Mouse (Mus musculus) MEL (cell line): ENCODE measurements around the gene Agps. TPM values are rescaled to one million over a fixed set of nuclear protein-coding genes. Genes with fewer than 3 reads are reported as not detected.

Experiments
- DNase-seq: peaks from one replicate; pipeline ENCODE4 v3.0.0; 2011; ENCODE audit warnings: low read depth, low spot score
- H3K27ac ChIP-seq: 2 replicates; pipeline ENCODE4 v1.5.1; 2012; ENCODE audit warnings: low read depth, mild to moderate bottlenecking, control low read depth, low read length, moderate library complexity; ENCODE audit not compliant: control insufficient read depth
- H3K27me3 ChIP-seq, 2 experiments: fragments of 150-350 bp in 1 of 2; sonication (generic) in 1 of 2; 2 replicates each; pipeline ENCODE4 v1.6.1; 2012; ENCODE audit warnings: low read length in 2 of 2, mild to moderate bottlenecking in 2 of 2, improper control_type of control experiment in 1 of 2, moderate library complexity in 1 of 2; ENCODE audit not compliant: insufficient read depth in 2 of 2, control insufficient read depth in 1 of 2
- H3K36me3 ChIP-seq, 2 experiments: 2 replicates each; pipeline ENCODE4 v1.6.1; 2012 to 2014; ENCODE audit warnings: low read length in 2 of 2, improper control_type of control experiment in 1 of 2, inconsistent platforms in 1 of 2, mild to moderate bottlenecking in 1 of 2; ENCODE audit not compliant: insufficient read depth in 2 of 2, control insufficient read depth in 1 of 2
- H3K4me1 ChIP-seq, 2 experiments: fragments of 150-350 bp in 1 of 2; sonication (generic) in 1 of 2; 2 replicates each; pipeline ENCODE4 v1.6.1; 2012; ENCODE audit warnings: low read length in 2 of 2, improper control_type of control experiment in 1 of 2, mild to moderate bottlenecking in 1 of 2; ENCODE audit not compliant: insufficient read depth in 2 of 2, control insufficient read depth in 1 of 2
- H3K4me3 ChIP-seq, 2 experiments: fragments of 150-350 bp in 1 of 2; sonication (generic) in 1 of 2; 2 replicates each; pipeline ENCODE4 v1.5.1; 2012; ENCODE audit warnings: low read depth in 2 of 2, low read length in 2 of 2, mild to moderate bottlenecking in 2 of 2, moderate library complexity in 2 of 2, control low read depth in 1 of 2, improper control_type of control experiment in 1 of 2; ENCODE audit not compliant: control insufficient read depth in 1 of 2, insufficient read depth in 1 of 2
- H3K79me2 ChIP-seq: 2 replicates; pipeline ENCODE4 v1.6.1; 2012; ENCODE audit warnings: mild to moderate bottlenecking, low read length, moderate library complexity; ENCODE audit not compliant: control insufficient read depth, poor library complexity, insufficient read depth
- H3K9ac ChIP-seq: 2 replicates; pipeline ENCODE4 v1.6.1; 2012; ENCODE audit warnings: low read depth, mild to moderate bottlenecking, control low read depth, low read length, moderate library complexity; ENCODE audit not compliant: control insufficient read depth, poor library complexity, severe bottlenecking
- H3K9me3 ChIP-seq: fragments of 150-350 bp; sonication (generic); replicated peaks from 2 replicates; pipeline ENCODE4 v1.6.1; 2012; ENCODE audit warnings: mild to moderate bottlenecking, low read length, improper control_type of control experiment, moderate library complexity; ENCODE audit not compliant: insufficient read depth
- BHLHE40 ChIP-seq: IDR thresholded peaks from 2 replicates; pipeline ENCODE4 v1.6.1; 2012; ENCODE audit warnings: low read depth, mild to moderate bottlenecking, inconsistent platforms, low read length, improper control_type of control experiment, borderline replicate concordance
- CHD1 ChIP-seq: IDR thresholded peaks from 2 replicates; pipeline ENCODE4 v1.6.1; 2012; ENCODE audit warnings: low read depth, mild to moderate bottlenecking, inconsistent platforms, low read length, improper control_type of control experiment
- CHD2 ChIP-seq: IDR thresholded peaks from 2 replicates; pipeline ENCODE4 v1.6.1; 2011; ENCODE audit warnings: low read length, improper control_type of control experiment
- E2F4 ChIP-seq: IDR thresholded peaks from 2 replicates; pipeline ENCODE4 v1.6.1; 2011; ENCODE audit warnings: low read depth, low read length, improper control_type of control experiment, borderline replicate concordance
- ELF1 ChIP-seq: IDR thresholded peaks from 2 replicates; pipeline ENCODE4 v1.6.1; 2014; ENCODE audit warnings: low read depth, mild to moderate bottlenecking, inconsistent platforms, low read length, improper control_type of control experiment, moderate library complexity
- EP300 ChIP-seq, 2 experiments: IDR thresholded peaks; 2 replicates each; pipeline ENCODE4 v1.6.1; 2011; ENCODE audit warnings: improper control_type of control experiment in 2 of 2, low read length in 2 of 2, low read depth in 1 of 2, mild to moderate bottlenecking in 1 of 2
- ETS1 ChIP-seq: IDR thresholded peaks from 2 replicates; pipeline ENCODE4 v1.6.1; 2012; ENCODE audit warnings: low read depth, mild to moderate bottlenecking, inconsistent platforms, low read length, improper control_type of control experiment, moderate library complexity
- GABPA ChIP-seq: IDR thresholded peaks from 2 replicates; pipeline ENCODE4 v1.6.1; 2012; ENCODE audit warnings: low read depth, mild to moderate bottlenecking, inconsistent platforms, low read length, improper control_type of control experiment, moderate library complexity
- GATA1 ChIP-seq: IDR thresholded peaks from 2 replicates; pipeline ENCODE4 v1.6.1; 2011; ENCODE audit warnings: low read depth, low read length, improper control_type of control experiment
- HCFC1 ChIP-seq: IDR thresholded peaks from 2 replicates; pipeline ENCODE4 v1.6.1; 2012; ENCODE audit warnings: low read depth, mild to moderate bottlenecking, inconsistent platforms, low read length, improper control_type of control experiment, moderate library complexity
- MAFK ChIP-seq: IDR thresholded peaks from 2 replicates; pipeline ENCODE4 v1.6.1; 2011; ENCODE audit warnings: low read depth, mild to moderate bottlenecking, low read length, improper control_type of control experiment, borderline replicate concordance
- MAX ChIP-seq: IDR thresholded peaks from 2 replicates; pipeline ENCODE4 v1.6.1; 2011; ENCODE audit warnings: low read length, improper control_type of control experiment
- MEF2A ChIP-seq: IDR thresholded peaks from 2 replicates; pipeline ENCODE4 v1.6.1; 2014; ENCODE audit warnings: low read depth, mild to moderate bottlenecking, inconsistent platforms, low read length, improper control_type of control experiment; ENCODE audit not compliant: poor library complexity, insufficient replicate concordance, severe bottlenecking; ENCODE audit errors: extremely low read depth
- MXI1 ChIP-seq: IDR thresholded peaks from 2 replicates; pipeline ENCODE4 v1.6.1; 2011; ENCODE audit warnings: mild to moderate bottlenecking, low read depth, low read length, improper control_type of control experiment
- MYB ChIP-seq: IDR thresholded peaks from 2 replicates; pipeline ENCODE4 v1.6.1; 2011; ENCODE audit warnings: mild to moderate bottlenecking, low read depth, low read length, improper control_type of control experiment
- MYC ChIP-seq: IDR thresholded peaks from 2 replicates; pipeline ENCODE4 v1.6.1; 2011; ENCODE audit warnings: low read depth, mild to moderate bottlenecking, low read length, improper control_type of control experiment, moderate library complexity
- NELFE ChIP-seq: IDR thresholded peaks from 2 replicates; pipeline ENCODE4 v1.6.1; 2011; ENCODE audit warnings: low read depth, low read length, improper control_type of control experiment
- POLR2AphosphoS5 ChIP-seq: IDR thresholded peaks from 2 replicates; pipeline ENCODE4 v1.6.1; 2012; ENCODE audit warnings: low read depth, borderline replicate concordance, mild to moderate bottlenecking, inconsistent platforms, low read length, moderate library complexity, mixed read lengths
- RAD21 ChIP-seq: IDR thresholded peaks from 2 replicates; pipeline ENCODE4 v1.6.1; 2011; ENCODE audit warnings: mild to moderate bottlenecking, low read depth, low read length, improper control_type of control experiment
- RCOR1 ChIP-seq: IDR thresholded peaks from 2 replicates; pipeline ENCODE4 v1.6.1; 2012; ENCODE audit warnings: low read depth, mild to moderate bottlenecking, inconsistent platforms, low read length, improper control_type of control experiment
- SIN3A ChIP-seq: IDR thresholded peaks from 2 replicates; pipeline ENCODE4 v1.6.1; 2012; ENCODE audit warnings: low read length, improper control_type of control experiment, inconsistent platforms
- TBP ChIP-seq: IDR thresholded peaks from 2 replicates; pipeline ENCODE4 v1.8.0; 2011; ENCODE audit warnings: low read depth, low read length, improper control_type of control experiment
- ZMIZ1 ChIP-seq: IDR thresholded peaks from 2 replicates; pipeline ENCODE4 v1.6.1; 2012; ENCODE audit warnings: low read depth, mild to moderate bottlenecking, inconsistent platforms, low read length, improper control_type of control experiment, moderate library complexity
- ZNF384 ChIP-seq: IDR thresholded peaks from 2 replicates; pipeline ENCODE4 v1.6.1; 2012; ENCODE audit warnings: low read depth, mild to moderate bottlenecking, inconsistent platforms, low read length, improper control_type of control experiment
- polyA plus RNA-seq, 2 experiments: library from polyadenylated mRNA; stranded (reverse) in 1 of 2; unstranded in 1 of 2; fragments of >175 nt in 1 of 2; fragments of >200 nt in 1 of 2; gene quantifications; 2 replicates each; pipeline versions ENCODE4 v1.2.1 to v1.2.4; 2012; ENCODE audit warnings: low replicate concordance in 2 of 2, low read depth in 1 of 2; ENCODE audit not compliant: insufficient read length in 2 of 2, insufficient read depth in 1 of 2, missing spikeins in 1 of 2
- total RNA-seq: library from RNA; depleted of rRNA; stranded (reverse); fragments of 300-350 nt; gene quantifications from 2 replicates; pipeline ENCODE4 v1.2.3, GENCODE M21; 2012

Agps gene
- total and polyA plus RNA-seq, 3 experiments = 32.3 to 47.8 TPM; not detected in 1

GRCm38 (mm10) chr2:75824144-75824543 lies 7.8 kb upstream of the Agps start:
- H3K9me3 ChIP-seq = no peaks in the 10 kb centered on the region
- H3K4me3 ChIP-seq = no peak overlapping the region
- peaks cover 0 to 13% of the 10 kb centered on the region in 2 experiments; a peak in 1 of 4 replicates for H3K4me1 ChIP-seq
- peaks cover 0 to 12% of the 10 kb centered on the region in 2 experiments; a peak in 2 of 4 replicates for H3K36me3 ChIP-seq
- H3K79me2 ChIP-seq = no peaks in the 10 kb centered on the region
- H3K27me3 ChIP-seq = peaks cover 0 to 2% of the 10 kb centered on the region in 2 experiments; a peak in 2 of 4 replicates
- 0 out of 2 replicates have a peak overlapping the region, but pooled peaks have one; percentile 36 for H3K9ac ChIP-seq
- no peak overlapping the region for H3K27ac ChIP-seq
- TF ChIP-seq RAD21 = no peak
- TF ChIP-seq E2F4 = no peak
- TF ChIP-seq SIN3A = no peak
- TF ChIP-seq EP300 (IDR thresholded peaks at IDR 0.05; ENCODE audit: low read depth in 1 of 2, low read length in 2 of 2) = no peak
- TF ChIP-seq CHD1 = no peak
- no peak for TF ChIP-seq MXI1
- no peak for DNase-seq

- Histone ChIP-seq H3K27me3 (peaks cover 0 to under 1% of the 10 kb centered on the region in 2 experiments; a peak in 2 of 4 replicates), H3K9ac (no peak overlapping the region), H3K36me3 (peaks cover 0 to 14% of the 10 kb centered on the region in 2 experiments; a peak in 2 of 4 replicates), H3K4me1 (peaks cover 0 to 20% of the 10 kb centered on the region in 2 experiments; a peak in 1 of 4 replicates), H3K4me3 (no peak overlapping the region), H3K9me3 (no peaks in the 10 kb centered on the region), H3K79me2 (no peaks in the 10 kb centered on the region), H3K27ac (no peak overlapping the region)
- TF ChIP-seq ELF1 (no peak), BHLHE40 (no peak), SIN3A (no peak), MAX (no peak), HCFC1 (no peak), E2F4 (no peak), CHD2 (no peak), RCOR1 (no peak), MYC (no peak), POLR2AphosphoS5 (no peak), ZMIZ1 (no peak), GABPA (no peak), ETS1 (no peak), GATA1 (no peak), MAFK (no peak), MYB (no peak), NELFE (no peak), MEF2A (no peak), ZNF384 (no peak), TBP (no peak)
- no peak for DNase-seq
Measured at GRCm38 (mm10) chr2:75824846-75825245, 7.1 kb upstream of the Agps start.
